ENCODE assay signal across 14 mouse cellular contexts in genomic region chr6:90615362-90615761, GRCm38 (mm10). TPM values are rescaled to one million over a fixed set of nuclear protein-coding genes. Genes with fewer than 3 reads are reported as not detected.
A peak's percentile ranks its signal among the peaks of the same experiment; 100 is the strongest.
DNase-seq lines count a peak whose midpoint lies in the region; ATAC-seq lines count a peak whose summit lies in the region.
"Had no signal": no experiment of that assay in that cellular context is flagged by ENCODE, and none has a peak within 500 bp of the region (broad histone marks: within the 10 kb centered on the region; RNA-seq: fewer than 3 reads in every experiment).

No protein-coding gene starts in this region.

- no peak for ATAC-seq in granulocyte monocyte progenitor cell, adult 5-6 weeks (replicated peaks; ENCODE audit: poor library complexity, severe bottlenecking)
- ATAC-seq: Patski had no signal

- peak; percentile 40 to 53 for DNase-seq in cerebellum, postnatal 10 days
- no peak for DNase-seq in cerebellum, adult 9-11 months
- peak; percentile 15 for DNase-seq in layer of hippocampus, adult 11-12 months (ENCODE audit: low spot score)
- no peak for DNase-seq in layer of hippocampus, adult 9-10 months (ENCODE audit: low spot score)
- peak; percentile 44 for DNase-seq in ovary, adult 18-20 months (ENCODE audit: low spot score)
- DNase-seq in ovary, postnatal 10 days (ENCODE audit: low spot score), result no peak
- no peak for DNase-seq in thymus, postnatal 25 days
- DNase-seq: gastrocnemius, postnatal 10 days; kidney, adult 18-20 months; kidney, postnatal 4 days; lung, postnatal 36 days; thymus, postnatal 14 days had no signal

RNA-seq across cellular contexts. Expression of gene Slc41a3, which starts 10.8 kb away (rescaled TPM):
- total RNA-seq in granulocyte monocyte progenitor cell, adult 5-6 weeks (2014; fragmentation: Nextera tagmentation), result 2.9 and 5.5 TPM in 2 replicates
- total RNA-seq in granulocyte monocyte progenitor cell, adult 5-6 weeks (2017), result 1.9 and 2.3 TPM in 2 replicates

Comparison
In these comparisons a context has a peak if more than half of its experiments do, and no peak if none do; other contexts are left out.
1. DNase-seq: peak in cerebellum, postnatal 10 days (2 of 2), layer of hippocampus, adult 11-12 months (single experiment) and ovary, adult 18-20 months (single experiment); none in cerebellum, adult 9-11 months (single experiment), layer of hippocampus, adult 9-10 months (single experiment), ovary, postnatal 10 days (single experiment) and thymus, postnatal 25 days (single experiment).